Mouse (Mus musculus): ENCODE measurements around the gene Scg3.
A peak's percentile ranks its signal among the peaks of the same experiment; 100 is the strongest.
"Not testable (repeated sequence)": the region's sequence is repeated elsewhere in the genome, so short reads cannot be mapped to it uniquely, and the experiment has no call there.

The Scg3 gene

DNA sequence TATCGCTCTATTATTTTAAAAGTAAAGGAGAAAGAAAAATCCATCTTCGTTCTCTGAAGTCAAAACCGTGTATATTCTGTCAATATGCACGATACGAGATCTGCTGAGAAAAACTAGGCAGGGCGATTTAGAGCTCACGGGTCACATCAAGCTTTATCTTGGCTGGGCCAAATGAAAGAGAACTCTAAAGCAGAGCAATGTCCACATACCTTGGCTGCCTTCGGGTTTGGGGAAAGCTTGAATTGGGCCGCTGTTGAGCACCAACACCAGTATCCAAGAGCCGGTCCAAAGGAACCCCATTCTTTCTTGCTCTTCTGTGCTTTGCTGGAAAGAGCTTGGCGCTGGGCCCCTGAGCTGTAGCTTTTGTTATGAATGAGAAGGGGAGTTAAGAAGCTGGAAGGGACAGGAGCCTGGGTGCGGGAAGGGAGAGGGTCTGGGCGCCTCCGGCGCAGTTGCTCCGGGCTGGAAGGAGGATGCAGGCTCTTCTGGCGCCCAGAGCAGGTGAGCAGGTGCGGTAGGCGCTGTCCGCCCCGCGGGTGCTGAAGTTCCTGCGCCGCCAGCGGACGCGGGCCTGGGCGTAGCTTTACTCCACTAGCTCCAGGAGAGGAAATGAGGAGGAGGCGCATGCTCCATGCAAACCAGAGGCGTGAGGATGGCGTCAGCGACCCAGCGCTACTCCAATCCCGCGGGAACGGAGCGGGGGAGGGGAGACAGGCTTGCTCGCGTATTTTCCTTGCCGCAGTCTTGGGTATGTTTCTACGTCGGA, at the start of gene Scg3:
Scg3 (minus strand) TSS at position 631 of the 766 bp plus-strand sequence.
- peak; percentile 97 for DNase-seq

DNA sequence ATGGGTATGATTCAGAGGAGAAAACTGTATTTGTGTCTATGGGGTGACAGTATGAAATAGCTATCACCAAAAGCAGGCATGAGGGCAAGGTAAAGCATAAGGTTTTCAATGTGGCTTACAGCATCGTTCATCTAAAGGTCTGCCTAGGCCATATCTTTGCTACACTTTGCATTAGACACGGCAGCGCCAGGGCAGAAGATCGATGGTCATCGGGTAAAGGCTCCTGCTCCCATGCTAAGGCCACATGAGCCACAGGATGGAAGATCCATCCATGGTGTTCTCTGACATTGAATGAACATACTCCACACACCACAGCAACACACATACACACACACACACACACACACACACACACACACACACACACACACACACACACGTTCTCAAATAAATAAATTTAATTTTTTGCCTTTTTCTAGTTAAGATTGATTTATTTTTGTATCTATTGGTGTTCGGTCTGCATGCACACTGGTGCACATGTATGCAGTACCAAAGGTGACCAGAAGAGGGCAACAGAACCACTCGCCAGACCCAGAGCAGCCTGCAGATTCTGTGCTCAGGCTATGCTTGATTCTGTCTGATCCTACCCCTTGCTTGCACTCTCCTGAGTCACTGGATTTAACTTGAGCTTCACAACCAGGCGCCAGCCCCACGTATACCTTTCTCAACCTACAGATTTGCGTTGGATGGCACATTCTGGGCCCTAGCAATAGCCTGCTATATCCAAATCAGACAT, 36.3 kb upstream of the Scg3 start:
- peak; percentile 63 for DNase-seq

DNA sequence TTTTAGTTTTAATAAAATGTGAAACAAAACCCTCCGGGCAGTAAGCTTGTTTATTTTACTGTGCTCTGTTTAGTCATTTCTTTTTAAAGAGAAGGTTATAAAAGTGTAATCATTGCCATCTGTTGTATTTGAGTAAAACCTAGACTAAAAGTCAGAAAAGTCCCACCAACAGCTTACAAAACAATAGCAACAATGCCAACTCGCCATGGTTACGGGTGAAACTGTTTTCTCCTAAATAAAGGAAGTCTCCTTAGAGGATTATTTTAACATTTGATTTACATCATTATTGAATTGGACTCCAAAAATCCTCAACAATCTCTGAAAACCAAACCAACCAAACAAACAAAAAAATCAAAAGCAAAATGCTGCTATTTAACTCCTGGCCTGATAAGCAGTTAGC, 35.6 kb upstream of the Scg3 start:
- DNase-seq = no peak

DNA sequence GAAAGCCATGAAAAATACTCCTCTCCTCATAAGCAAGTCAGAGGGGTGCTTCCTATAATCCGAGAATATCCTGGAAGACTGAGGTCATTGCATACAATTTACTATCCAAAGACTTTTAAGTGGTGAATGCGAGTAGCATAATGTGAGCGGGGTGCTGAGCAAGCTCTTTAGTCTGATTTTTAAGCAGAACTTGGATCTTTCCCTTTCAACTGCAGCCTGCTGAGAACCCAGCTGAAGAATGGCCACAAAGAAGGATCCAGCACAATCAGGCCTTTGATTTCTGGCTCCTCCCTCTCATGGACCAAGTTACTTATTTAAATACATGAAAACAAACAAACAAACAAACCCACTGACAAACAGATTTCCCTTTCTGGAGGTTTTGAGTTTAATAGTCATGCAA, 916 bp upstream of the Scg3 start:
- no peak for DNase-seq

DNA sequence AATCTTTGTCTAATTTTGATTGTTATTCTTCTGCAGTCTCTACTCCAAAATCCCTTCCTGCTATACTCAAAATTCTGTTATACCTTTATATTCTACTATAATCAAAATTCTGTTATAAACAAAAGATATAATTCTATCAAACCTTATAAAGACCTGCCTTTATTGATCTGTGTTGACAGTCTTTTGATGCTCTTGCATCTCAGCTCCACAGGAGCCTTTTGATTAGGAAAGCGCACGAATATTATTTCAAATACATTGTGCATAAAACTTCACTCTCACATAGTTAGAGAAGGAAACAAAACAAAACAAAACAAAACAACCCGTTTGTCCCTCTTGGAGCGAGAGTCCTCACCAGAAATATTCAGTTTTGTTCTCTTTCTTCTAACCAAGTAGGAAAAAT, 436 bp upstream of the Scg3 start:
- DNase-seq = no peak

DNA sequence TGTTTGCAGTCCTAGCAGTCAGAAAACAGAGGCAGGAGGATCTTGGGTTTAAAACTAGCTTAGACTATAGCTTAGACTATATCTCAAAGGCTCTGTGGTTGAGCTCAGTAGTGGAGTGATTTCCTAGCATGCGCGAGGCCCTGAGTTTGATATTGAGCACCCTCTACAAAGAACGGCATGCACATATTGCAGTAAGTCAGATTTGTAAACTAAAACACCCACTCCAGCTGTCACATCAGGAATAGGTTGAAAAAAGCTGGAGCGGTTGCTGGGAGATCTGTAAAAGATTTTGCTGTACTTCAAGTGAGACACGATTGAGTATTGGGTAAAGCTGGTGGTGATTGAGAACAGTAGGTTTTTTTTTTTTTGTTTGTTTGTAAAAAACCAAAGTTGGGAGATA, 3.2 kb downstream of the Scg3 start:
- no peak for DNase-seq

DNA sequence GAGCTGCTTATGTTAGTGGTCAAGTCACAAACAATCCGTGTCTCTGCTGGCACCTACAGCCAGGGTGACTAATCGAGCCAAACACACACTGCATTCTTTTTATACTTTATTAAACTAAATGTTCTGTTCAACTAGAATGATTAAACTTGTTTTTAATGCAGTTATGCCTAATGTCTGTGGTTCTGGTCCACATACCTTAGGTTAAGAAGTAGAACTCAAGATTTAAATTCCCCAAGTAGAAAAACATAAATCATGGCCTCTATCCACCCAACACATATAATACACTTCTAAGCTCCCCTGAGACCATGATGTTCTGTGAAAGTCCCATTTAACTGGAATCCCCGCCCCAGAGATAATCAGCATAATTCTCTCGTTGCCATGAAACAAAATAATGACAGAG, 4.2 kb downstream of the Scg3 start:
- DNase-seq = no peak

DNA sequence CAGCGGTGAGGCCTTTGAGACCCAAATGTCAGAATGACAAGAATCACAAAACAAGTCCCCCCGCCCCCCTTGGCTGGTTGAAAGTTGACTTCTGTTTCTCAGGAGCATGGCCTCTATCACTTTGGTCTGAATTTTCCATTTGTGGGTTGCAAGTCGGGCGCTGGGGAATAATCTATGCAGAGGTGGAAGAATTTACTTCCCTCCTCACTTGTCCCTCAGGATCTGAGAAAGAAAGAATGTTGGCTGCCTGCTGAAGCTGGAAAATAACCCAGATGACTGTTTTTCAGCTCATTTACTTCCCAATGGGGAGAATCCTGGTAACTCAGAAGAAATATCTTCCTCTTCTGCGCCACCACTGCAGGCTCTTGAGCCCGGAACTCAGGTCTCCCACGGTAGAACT, 5.5 kb downstream of the Scg3 start:
- DNase-seq = no peak

DNA sequence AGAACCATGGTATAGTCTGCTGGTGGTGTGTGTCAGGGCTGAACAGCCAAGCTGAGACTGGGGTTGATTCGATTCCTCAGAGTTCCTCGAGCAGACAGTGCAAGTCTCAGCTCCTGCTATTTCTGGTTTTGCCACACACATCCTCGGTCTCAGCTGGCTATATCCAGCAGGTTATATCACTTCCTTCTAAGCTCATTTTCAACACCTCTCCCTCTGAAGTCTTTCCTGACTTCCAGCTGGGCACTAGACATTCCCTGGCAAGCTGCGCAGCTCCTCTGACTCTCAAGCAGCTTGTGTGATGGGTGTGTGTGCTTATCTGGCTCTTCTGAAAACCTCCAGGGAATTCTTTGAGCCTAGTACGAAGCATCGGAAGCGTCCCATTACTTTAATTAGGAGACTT, 7.6 kb downstream of the Scg3 start:
- DNase-seq = peak; percentile 29

DNA sequence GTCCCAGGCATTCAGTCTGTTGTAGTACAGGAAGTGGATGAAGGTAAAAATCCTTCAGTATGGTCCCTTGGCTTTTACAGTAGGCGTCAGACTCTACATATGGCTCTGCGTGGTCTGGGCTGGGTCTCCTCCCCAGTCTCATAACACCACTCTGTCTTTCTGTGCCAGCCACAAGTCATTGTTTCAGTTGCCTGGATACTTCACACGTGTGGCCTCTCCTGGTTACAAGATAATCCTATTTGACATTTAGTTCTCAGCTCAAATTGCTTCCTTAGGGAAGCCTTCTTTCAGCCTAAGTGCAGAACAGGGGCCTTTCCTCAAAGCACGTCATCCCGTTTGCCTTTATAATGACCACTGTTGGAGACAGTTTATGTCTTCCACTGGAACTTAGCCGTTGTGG, 11.1 kb downstream of the Scg3 start:
- no peak for DNase-seq

DNA sequence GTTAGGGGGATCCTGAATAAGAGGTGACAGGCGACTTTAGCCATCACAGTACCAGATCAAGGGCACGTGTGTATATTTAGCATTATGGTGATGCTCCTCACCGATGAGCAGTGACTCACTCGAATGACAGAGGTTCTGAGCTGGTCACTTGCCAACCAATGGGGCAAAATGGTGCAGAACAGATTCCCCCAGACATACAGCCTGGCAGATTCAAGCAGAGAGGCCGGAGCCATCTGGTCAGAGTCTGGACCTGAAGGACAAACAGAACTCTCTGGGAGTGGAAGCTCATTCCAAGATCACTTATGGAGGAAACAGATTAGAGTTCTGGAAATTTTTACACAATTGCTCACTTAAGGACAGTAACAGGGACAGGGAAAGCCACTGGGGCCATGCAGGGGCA, 17.2 kb downstream of the Scg3 start:
- no peak for DNase-seq

DNA sequence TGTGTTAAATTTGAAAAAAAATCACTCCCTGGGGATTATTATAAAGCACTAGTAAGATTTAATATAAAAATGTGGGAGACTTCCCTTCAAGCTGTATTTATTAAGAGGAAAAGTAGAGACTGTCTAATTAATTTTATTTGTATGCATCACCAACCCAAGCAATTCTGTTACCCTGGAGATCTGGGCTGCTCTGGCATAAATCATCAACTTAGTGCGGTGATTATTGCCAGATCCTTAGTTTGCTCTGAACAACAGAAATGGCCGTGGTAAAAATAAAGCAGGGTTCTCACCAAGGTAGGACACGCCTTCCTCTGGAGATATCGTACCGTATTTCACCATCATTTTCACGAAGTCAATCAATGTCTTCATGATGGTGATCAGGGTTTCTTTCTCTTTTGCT, 18.5 kb downstream of the Scg3 start:
- DNase-seq = no peak

DNA sequence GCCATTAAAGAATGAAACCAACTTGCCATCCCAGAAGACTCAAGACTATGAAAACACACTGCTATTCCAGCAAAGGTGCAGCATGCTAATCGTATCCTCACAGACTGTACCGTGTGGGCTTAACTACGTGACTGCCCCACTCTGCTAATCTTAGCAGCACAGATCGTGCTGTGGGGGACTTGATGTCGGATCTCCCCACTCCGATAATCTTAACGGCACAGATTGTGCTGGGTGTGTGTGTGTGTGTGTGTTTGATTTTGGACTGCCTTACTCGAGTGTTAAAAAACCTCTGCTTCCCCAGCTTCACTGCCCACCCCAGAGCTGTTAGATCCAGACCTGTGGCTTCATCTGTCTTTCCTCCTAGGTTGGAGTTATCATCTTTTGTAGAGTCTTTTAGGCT, 22.9 kb downstream of the Scg3 start:
- DNase-seq = peak; percentile 43

DNA sequence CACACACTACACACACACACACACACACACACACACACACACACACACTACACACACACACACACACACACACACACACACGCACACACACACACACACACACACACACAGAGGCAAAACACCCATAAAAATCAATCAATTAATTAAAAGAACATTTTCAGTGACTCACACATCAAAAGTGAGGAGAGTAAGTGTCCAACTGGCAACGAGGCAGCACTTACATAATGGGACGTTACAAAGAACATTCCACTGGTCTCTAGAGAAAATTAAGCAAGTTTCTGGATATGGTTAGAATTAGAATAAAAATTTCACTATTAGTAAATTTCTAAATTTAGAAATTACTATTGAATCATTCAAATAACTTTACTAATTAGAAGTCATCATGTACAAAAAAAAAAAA, 27.4 kb downstream of the Scg3 start:
- not testable (repeated sequence) for DNase-seq

DNA sequence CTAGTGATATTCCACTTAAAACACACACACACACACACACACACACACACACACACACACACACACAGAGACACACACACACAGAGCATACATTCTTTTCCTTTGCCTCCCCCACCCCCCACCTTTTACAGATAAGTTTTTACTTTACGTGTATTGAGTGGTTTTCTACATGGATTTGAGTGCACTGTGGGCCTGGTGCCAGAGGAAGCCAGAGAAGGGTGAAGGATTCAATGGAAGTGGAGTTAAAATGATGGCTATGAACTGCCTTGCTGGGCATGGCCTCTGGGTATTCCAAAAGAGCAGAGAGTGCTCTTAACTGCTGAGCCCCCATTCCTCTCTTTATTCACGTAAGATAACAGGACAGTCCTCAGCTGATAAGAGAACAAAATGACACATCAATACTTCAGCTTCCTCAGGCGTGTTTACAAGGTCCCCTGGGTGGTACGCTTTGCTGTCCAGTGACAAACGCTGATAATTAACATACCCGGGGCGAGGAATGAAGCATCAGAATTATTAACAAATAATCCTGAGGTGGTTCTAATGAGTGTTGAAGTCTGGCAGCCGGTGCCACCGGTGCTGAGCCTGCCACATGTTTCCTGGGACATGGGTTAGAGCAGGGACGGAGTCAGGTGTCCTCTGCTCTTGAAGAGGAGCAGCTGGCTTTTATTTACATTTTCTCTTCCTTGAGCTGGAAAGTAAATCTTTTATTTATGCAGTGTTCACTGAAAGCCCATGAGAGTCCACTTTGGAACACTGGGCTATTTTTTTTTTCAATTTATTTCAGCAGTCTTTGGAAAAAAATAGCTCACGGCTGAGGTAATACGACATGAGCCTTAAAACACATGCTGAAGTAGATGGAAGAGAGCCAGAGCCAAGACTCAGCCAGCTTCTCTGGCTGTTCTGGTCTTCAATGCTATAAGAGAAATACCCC, 29.6 kb downstream of the Scg3 start:
- DNase-seq = no peak

DNA sequence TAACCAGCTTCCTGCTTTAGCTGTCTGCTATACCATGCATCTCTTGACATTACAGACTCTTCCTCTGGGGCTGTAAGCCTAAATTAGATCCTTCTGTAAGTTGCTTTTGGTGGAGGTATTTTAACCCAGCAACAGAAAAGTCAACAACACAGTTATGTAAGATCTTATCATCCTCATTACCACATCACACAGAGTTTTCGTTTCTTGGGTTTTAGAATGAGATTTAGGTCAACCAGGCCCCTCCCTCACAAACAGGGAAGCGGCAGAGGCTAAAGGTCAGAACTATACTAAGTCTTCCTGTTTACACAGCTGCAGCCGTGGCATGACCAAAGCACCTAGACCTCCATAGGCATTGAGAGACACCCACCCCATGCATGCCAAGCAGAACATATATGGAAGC, 38.5 kb downstream of the Scg3 start:
- no peak for DNase-seq

DNA sequence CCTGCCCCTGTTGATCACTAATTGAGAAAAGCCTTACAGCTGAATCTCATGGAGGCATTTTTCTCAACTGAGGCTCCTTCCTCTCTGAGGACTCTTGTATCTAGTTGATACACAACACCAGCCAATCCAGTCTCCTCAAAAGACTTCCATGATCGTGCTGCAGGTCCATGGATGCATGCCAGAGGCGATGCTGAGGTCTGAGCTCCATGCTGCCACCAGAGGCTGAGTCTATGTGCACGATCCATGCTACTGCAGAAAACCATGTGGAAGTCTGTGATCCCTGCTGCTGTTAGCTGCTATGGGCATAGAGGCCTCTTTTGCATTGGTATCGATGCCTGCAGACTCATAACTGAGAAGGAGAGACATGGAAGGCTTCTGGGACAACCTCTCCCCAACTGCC, 49.6 kb downstream of the Scg3 start:
- DNase-seq = no peak

DNA sequence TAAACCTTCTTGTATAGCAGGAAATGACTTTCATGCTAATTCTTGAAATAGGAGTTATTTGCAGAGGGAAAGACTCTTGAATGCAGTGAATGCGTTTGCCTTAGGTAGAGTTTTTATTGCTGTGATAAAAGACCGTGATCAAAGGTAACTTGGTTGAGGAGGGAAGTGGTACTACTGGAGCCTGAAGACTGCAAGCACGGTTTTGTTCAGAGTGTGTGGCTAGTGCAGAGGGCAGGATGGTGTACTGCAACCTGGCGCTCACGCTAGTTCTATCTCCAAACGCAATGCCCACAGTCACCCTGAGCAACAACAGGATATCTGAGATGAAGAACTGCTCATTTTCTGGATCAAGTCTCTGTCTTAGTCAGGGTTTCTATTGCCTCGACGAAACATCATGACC, 50.3 kb downstream of the Scg3 start:
- DNase-seq = no peak

DNA sequence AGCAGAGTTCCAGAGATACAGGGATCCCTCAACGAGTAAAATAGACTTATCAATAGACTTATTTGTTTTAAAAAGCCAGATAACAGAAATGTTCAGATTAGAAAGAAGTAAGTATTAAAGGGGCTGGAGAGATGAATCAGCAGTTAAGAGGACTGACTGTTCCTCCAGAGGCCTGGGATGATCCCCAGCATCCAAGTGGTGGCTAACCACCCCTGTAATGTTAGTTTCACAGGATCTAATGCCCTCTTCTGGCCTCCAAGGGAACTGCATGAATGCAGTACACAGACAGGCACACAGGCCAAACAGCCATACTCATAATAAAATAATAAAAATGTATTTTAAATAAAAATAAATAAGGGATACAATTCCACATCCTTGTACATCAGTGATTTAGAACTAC, 51.0 kb downstream of the Scg3 start:
- DNase-seq = no peak

DNA sequence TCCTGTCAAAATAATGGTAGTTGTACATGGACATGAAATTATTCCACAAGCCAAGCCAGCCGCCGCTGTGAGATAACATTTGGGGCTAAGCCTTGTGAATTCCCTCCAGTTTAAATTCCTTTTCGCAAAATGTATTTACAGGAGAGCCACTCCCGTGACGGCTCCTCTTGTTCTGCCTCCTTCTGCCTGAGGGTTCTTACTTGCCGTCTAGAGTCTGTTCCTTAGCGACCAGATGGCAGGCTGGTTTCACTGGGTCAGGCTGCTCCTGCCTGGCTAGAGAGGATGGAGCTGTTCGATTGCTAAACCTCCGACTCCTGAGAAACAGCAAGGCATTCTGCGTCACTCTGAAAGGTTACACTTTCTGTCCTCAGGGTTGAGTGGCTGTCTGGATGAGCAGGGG, 51.7 kb downstream of the Scg3 start:
- no peak for DNase-seq

DNA sequence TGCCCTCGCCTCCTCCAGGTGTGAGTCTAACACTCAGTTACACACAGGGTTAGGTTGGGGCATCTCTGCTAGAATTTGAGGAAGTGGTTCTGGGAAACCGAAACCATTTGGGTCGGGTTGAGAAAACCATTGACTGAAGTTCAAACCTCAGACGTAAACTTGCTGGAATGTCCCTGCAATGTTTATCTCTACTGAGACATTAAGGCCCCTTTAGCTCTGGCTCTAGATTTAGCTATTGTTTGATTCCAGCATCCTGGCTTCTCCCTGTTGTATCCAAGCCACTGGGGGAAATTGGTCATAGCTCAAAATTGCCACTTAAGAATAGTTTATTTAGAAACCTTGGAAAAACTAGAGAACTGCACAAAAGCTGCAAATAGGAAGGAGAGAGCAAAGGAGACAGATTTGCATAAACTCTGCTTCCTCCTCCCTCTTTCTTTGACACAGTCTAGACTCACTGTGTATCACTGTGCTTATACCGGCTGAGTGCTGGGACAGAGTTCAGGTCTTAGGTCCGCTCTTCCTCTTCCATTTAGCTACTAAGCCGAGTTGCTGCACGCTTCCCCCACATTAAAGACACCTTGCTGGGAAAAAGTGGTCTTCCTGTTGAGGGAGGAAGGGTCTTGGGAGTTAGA, 52.9 kb downstream of the Scg3 start:
- DNase-seq = no peak

DNA sequence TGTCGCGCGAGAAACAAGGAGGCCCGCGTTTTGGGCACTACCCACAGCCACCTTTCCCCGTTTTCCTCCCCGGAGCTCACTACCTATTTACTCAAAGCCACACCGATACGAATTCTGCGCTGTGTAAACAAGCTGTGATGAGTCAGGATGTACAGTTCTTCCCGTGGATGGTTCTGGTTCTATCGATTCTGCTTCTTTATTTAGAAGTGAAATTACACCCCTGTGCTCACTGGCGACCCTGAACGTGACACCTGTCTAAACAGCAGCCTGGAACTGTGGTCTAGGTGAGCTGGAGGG, 57.6 kb downstream of the Scg3 start:
- DNase-seq = no peak

DNA sequence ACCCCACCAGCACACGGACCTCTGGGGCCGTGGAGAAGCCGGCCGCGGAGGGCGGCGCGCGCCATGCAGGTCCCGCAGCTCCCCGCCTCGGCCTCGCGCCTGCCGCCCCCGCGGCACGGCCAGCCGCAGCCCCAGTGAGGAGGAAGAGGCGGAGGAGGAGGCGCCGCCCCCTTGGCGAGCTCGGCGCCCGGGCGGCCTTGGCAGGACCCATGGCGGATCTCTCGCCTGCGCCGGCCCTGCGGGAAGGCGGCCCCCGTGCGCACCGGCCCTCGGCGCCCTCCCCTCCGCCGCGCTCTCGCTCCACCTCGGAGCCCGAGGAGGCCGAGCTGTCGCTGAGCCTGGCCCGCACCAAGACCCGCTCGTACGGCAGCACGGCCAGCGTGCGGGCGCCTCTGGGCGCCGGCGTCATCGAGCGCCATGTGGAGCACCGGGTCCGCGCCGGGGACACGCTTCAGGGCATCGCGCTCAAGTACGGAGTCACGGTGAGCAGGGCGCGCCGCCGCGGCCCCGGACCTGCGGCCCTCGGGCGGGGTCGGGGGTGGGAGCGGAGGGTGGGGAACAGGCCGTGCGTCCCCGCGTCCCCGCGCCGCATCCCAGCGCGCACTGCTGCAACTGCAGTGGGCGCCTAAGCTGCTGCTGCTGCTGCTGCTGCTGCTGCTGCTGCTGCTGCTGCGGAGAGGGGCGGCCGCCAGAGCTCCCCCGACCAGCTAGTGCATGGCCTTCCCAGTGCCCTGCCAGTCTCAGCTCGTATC, 58.1 kb downstream of the Scg3 start, which contains the start of gene Lysmd2:
Lysmd2 (plus strand) TSS at position 186 of the 752 bp plus-strand sequence.
- DNase-seq = peak; percentile 60
